Mouse (Mus musculus) liver, embryonic 15.5 days (tissue): Measurements from ENCODE around the gene Fam133b. TPM values are rescaled to one million over a fixed set of nuclear protein-coding genes. Genes with fewer than 3 reads are reported as not detected.
"Not testable (repeated sequence)": the region's sequence is repeated elsewhere in the genome, so short reads cannot be mapped to it uniquely, and the experiment has no call there.

Experiments used
- ATAC-seq: fragments of 200-750 bp; cut with Nextera tagmentation; 2 replicates; pipeline ENCODE4 v1.8.0; 2017; ENCODE audit warnings: moderate number of reproducible peaks, mild to moderate bottlenecking, moderate library complexity; ENCODE audit not compliant: insufficient read depth
- H3K27ac ChIP-seq: fragments of 300-500 bp; sonication (generic); replicated peaks from 2 replicates; pipeline ENCODE4 v1.5.1; 2015; ENCODE audit warnings: mild to moderate bottlenecking, inconsistent platforms
- H3K27me3 ChIP-seq: fragments of 300-500 bp; sonication (generic); 2 replicates; pipeline ENCODE4 v1.6.1; 2015; ENCODE audit warnings: mild to moderate bottlenecking, inconsistent platforms
- H3K36me3 ChIP-seq: fragments of 300-500 bp; sonication (generic); replicated peaks from 2 replicates; pipeline ENCODE4 v1.6.1; 2015; ENCODE audit warnings: moderate library complexity, mild to moderate bottlenecking, inconsistent platforms
- H3K4me1 ChIP-seq: fragments of 300-500 bp; sonication (generic); replicated peaks from 2 replicates; pipeline ENCODE4 v1.6.1; 2015; ENCODE audit warnings: inconsistent platforms
- H3K4me2 ChIP-seq: fragments of 300-500 bp; sonication (generic); 2 replicates; pipeline ENCODE4 v1.6.1; 2015; ENCODE audit warnings: moderate library complexity, mild to moderate bottlenecking, inconsistent platforms
- H3K4me3 ChIP-seq: fragments of 300-500 bp; sonication (generic); replicated peaks from 2 replicates; pipeline ENCODE4 v1.5.1; 2015; ENCODE audit warnings: mild to moderate bottlenecking, inconsistent platforms
- H3K9ac ChIP-seq: fragments of 300-500 bp; sonication (generic); 2 replicates; pipeline ENCODE4 v1.6.1; 2015; ENCODE audit warnings: moderate library complexity, mild to moderate bottlenecking, inconsistent platforms
- H3K9me3 ChIP-seq: fragments of 300-500 bp; sonication (generic); replicated peaks from 2 replicates; pipeline ENCODE4 v1.6.1; 2016; ENCODE audit warnings: inconsistent platforms
- WGBS: fragments of 180-500 bp; shearing (Covaris S2); methylation state at CpG from one replicate; pipeline ENCODE4 v1.1.7; 2015; ENCODE audit warnings: mixed read lengths; ENCODE audit not compliant: insufficient replicate concordance; 5-methylcytosine and 5-hydroxymethylcytosine counted together
- polyA plus RNA-seq: library from polyadenylated mRNA; unstranded; fragments of >200 nt; fragmentation: Nextera tagmentation; extraction: Ambion mirVana; gene quantifications from 2 replicates; pipeline ENCODE4 v1.2.1, GENCODE M21; 2015

The Fam133b gene
- polyA plus RNA-seq, 1 experiment from 2014 or later = 9.2 TPM

DNA sequence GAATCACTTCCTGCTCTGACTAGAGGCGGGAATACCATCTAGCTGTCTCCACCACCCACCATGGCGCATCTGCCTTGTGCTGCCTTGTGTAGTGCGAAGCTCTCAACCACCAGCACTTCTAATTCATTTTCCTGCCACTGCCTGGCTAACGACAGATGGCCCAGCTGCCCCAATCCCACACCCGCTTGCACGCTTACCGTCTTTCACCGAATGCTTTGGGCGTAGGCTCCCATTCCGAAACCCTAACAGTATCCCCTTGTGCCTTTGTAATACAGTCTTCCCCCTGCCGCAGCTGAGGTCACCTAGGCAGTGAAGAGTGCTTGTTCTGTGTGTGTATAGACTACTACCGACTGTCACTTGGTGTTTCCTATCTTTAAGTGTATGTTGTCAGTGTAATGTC lies 21.9 kb upstream of the Fam133b start:
- Histone ChIP-seq H3K27me3 (no peaks in the 10 kb centered on the region), H3K9ac (no peak overlapping the region), H3K27ac (no peak overlapping the region), H3K4me2 (no peak overlapping the region), H3K4me3 (no peak overlapping the region), H3K36me3 (peaks cover 34% of the 10 kb centered on the region), H3K4me1 (no peaks in the 10 kb centered on the region), H3K9me3 (no peaks in the 10 kb centered on the region)
- no peak for ATAC-seq
- WGBS = 79% methylated on average over 12 of the region's 12 CpGs

DNA sequence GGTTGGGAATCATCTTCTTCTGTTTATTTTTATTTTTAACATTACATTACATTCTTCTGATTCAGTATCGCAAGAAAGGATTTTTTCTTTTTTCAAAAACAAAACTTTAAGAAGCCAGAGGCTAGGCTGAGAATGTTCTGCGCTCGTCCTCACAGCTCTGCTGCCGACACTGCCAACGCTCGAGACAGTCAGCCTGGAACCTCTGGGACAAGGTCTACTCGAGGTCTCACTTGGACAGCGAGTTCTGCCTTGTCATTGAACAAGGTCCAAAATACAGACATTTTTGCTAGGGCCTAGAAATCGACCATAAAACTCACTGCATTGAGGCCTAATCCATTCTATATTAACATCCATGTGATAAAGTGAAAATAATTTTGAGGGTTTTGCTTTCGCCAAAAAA lies 20.8 kb upstream of the Fam133b start:
- Histone ChIP-seq H3K27ac (no peak overlapping the region), H3K27me3 (no peaks in the 10 kb centered on the region), H3K9me3 (no peaks in the 10 kb centered on the region), H3K36me3 (peaks cover 34% of the 10 kb centered on the region), H3K9ac (no peak overlapping the region), H3K4me2 (no peak overlapping the region), H3K4me3 (no peak overlapping the region), H3K4me1 (no peaks in the 10 kb centered on the region; the same call in 1 of the 2 replicates)
- WGBS = 83% methylated on average over 10 of the region's 10 CpGs
- ATAC-seq = no peak

DNA sequence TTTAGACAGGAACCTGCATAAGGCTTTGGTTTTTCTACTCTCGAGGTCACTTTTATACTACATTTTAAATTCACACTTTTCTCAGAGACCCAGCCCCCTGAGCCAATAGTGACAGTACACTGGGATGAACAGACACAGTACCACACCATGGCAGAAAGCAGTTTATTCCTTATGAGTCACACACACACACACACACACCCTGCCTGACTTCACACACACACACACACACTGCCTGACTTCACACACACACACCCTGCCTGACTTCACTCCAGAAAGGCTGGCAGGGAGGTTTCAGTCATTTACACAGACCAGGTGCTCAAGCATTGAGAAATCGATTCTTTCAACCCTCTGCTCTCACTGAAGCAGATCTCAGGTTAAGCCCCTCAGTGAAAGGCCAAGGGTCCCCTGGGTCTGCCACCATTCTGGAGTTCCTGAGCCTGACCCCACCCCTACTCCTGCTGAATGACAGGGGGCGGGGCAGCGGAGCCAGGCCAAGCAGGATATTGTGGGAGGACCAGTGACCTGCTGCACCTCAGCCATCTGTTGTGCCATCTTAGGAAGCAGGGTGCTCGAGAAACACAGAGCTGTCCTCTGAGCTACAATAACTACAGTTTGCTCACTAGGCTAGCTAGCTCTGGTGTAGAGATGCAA lies 16.5 kb upstream of the Fam133b start:
- H3K27me3 ChIP-seq = no peaks in the 10 kb centered on the region
- no peak overlapping the region for H3K27ac ChIP-seq
- WGBS = 52% methylated on average over 5 of the region's 5 CpGs
- 0 out of 2 replicates have a peak, but pooled peaks have one; percentile 25 for ATAC-seq
- no peak overlapping the region for H3K9ac ChIP-seq
- no peak overlapping the region for H3K4me3 ChIP-seq
- H3K36me3 ChIP-seq = peaks cover 9% of the 10 kb centered on the region; the same call in 1 of the 2 replicates
- H3K4me1 ChIP-seq = no peaks in the 10 kb centered on the region; the same call in 1 of the 2 replicates
- H3K4me2 ChIP-seq = no peak overlapping the region
- H3K9me3 ChIP-seq = no peaks in the 10 kb centered on the region

DNA sequence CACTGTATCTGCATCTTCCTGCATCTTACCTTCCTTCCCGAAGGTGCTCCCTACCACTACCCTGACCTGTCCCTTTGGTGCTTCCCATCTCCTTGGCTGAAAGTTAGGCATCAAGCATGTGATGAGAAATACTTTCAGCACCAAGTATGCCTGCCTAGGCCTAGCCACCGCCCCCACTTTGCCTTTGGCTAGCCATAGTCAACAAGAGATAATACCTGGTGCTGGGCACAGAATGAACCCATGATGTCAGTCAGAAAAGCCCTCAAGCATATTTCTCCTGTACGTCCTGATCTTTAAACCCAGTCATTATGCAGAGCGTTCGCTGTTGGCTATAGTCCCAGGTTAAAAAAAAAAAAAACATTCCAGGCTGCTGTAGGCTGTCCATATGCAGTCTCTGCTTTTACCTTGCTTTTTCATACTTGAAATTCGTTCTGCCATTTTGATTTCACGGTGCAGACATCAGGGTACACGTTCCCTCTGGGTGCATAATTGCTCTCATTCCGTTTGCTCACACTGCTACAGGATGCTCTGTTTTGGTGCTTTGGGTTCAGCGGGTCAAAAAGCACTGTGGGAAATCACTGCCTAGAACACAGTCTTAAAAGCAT lies 13.9 kb upstream of the Fam133b start:
- no peak for ATAC-seq
- no peak overlapping the region for H3K4me2 ChIP-seq
- WGBS = 67% methylated on average over 10 of the region's 10 CpGs
- H3K36me3 ChIP-seq = no peaks in the 10 kb centered on the region
- H3K9ac ChIP-seq = no peak overlapping the region
- no peaks in the 10 kb centered on the region for H3K27me3 ChIP-seq
- H3K4me3 ChIP-seq = no peak overlapping the region
- H3K27ac ChIP-seq = no peak overlapping the region
- no peaks in the 10 kb centered on the region; the same call in 1 of the 2 replicates for H3K4me1 ChIP-seq
- no peaks in the 10 kb centered on the region for H3K9me3 ChIP-seq

DNA sequence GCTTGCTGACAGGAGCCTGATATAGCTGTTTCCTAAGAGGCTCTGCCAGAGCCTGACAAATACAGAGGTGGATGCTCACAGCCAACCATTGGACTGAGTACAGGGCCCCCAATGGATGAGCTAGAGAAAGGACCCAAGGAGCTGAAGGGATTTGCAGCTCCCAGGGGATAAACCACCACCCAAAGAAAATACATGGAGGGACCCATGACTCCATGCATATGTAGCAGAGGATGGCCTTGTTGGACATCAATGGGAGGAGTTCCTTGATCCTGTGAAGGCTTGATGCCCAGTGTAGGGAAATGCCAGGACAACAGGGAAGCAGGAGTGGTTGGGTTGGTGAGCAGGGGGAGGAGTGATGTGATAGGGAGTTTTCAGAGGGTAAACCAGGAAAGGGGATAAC lies 11.6 kb upstream of the Fam133b start:
- H3K4me3 ChIP-seq, ATAC-seq, H3K9ac ChIP-seq, H3K4me1 ChIP-seq, H3K4me2 ChIP-seq, H3K36me3 ChIP-seq, H3K27me3 ChIP-seq, H3K9me3 ChIP-seq, H3K27ac ChIP-seq: not testable (repeated sequence)

DNA sequence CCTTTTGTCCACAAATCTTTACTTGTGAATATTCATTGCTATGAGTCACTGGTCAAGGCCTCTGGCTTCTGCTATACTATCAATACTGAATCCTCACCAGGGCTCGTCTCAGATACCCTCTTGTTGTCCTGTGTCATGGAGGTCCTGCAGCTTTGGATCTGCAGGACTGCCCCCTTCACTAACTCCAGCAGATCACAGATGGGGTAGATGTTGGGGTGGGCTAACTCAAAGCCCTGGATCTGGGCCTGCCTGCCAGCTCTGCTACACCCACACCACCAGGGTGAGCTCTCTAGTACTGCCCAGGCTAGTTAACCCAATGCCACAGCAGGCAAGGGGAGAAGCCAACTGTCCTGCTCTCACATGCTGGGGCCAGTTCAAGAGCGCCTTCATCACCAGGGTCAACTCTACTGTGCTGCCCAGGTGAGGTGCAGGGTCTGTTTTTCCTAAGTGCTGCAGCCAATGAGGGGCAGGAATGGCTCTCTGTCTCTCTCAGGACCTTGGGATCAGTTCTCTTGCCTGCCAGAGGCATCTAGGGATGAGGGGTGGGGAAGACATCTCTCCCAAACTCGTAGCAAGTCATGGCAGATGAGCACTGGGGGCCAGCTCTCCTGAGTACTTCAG lies 6.9 kb upstream of the Fam133b start:
- ATAC-seq = no peak
- Histone ChIP-seq H3K36me3 (no peaks in the 10 kb centered on the region), H3K4me2 (no peak overlapping the region), H3K4me3 (no peak overlapping the region), H3K4me1 (no peaks in the 10 kb centered on the region; the same call in 1 of the 2 replicates), H3K9me3 (no peaks in the 10 kb centered on the region), H3K27me3 (peaks cover 2% of the 10 kb centered on the region; the same call in 1 of the 2 replicates), H3K9ac (no peak overlapping the region), H3K27ac (no peak overlapping the region)
- 52% methylated on average over 3 of the region's 3 CpGs for WGBS

DNA sequence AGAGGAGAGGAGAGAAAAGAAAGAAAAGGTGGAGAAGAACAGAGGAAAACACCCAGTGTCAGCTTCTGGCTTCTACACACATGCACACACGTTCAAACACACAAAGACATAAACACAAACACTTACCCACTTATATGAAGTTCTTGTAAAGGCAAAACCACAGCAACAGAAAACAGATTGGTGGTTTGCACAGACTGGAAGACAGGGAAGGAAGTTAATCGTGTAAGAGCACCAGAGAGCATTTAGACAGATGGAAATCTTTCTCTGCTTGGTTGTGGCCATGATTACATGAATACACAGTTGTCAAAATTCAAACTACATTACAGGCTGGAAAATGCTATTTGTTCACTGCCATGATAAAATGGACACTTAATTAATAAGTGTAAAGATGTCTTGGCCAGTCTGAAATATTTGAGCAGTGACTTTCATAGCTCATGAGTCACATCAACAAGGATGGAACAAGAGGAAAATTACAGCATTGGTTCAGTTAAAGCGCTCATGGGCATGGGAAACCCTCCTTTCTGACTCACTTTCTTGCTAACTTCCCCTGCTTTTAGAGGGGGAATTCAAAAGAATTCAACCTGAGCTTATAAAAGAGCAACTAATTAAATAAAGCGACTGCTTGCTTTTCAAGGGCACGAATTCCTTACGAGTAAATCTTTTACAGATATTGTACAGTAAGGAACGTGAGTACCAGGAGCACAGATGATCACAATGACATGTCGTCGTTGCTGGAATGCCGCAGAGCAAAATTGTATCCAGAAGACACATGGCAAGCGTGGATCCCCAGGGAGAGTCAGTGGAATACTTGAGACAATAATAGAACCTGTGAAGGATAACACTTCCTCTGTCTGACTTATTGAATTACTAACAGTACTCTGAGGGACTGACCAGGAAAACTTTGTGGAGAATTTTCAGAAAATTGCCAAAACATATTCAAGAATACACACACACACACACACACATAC lies 4.8 kb upstream of the Fam133b start:
- Histone ChIP-seq H3K4me1 (peaks cover 4% of the 10 kb centered on the region), H3K27ac (no peak overlapping the region), H3K27me3 (peaks cover 2% of the 10 kb centered on the region; the same call in 1 of the 2 replicates), H3K36me3 (no peaks in the 10 kb centered on the region), H3K9me3 (no peaks in the 10 kb centered on the region), H3K4me3 (no peak overlapping the region), H3K9ac (no peak overlapping the region), H3K4me2 (no peak overlapping the region)
- no peak for ATAC-seq
- WGBS = 47% methylated on average over 11 of the region's 11 CpGs

DNA sequence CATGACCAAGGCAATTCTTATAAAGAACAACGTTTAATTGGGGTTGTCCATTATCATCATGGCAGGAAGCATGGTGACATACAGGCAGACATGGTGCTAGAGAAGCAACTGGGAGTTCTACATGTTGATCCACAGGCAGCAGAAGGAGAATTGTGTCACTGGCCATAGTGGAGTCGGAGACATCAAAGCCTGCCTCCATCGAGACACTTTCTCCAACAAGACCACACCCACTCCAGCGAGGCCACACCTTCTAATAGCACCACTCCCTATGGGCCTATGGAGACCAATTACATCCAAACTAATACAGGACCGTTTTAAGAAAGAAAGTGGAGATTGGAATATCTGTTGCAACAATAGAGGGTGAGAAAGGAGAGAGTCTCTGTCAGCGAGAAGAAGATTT lies 1.8 kb upstream of the Fam133b start:
- H3K27me3 ChIP-seq = no peaks in the 10 kb centered on the region
- 63% methylated on average over 6 of the region's 6 CpGs for WGBS
- H3K36me3 ChIP-seq = peaks cover 6% of the 10 kb centered on the region
- H3K4me3 ChIP-seq = no peak overlapping the region
- peaks cover 23% of the 10 kb centered on the region for H3K4me1 ChIP-seq
- no peaks in the 10 kb centered on the region for H3K9me3 ChIP-seq
- H3K4me2 ChIP-seq = no peak overlapping the region
- H3K27ac ChIP-seq = no peak overlapping the region
- H3K9ac ChIP-seq = no peak overlapping the region
- ATAC-seq = no peak

DNA sequence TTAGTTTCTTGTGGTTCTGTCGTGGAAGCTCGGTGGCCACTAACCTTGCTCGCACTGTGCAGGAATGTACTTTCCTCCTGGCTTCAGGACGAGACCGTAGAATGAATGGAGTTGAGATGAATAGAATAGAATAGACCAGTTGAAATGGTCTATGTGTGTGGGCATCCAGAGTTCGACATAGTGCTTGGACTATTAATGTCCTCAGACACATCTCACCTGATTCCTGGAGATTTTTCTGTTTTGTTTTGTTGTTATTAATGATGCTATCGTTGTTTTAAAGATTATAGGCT lies 792 bp downstream of the Fam133b start:
- Histone ChIP-seq H3K27me3 (no peaks in the 10 kb centered on the region), H3K9me3 (no peaks in the 10 kb centered on the region), H3K9ac (peak overlapping the region; percentile 97), H3K4me2 (peak overlapping the region; percentile 72), H3K36me3 (peaks cover 11% of the 10 kb centered on the region), H3K4me1 (peaks cover 26% of the 10 kb centered on the region), H3K27ac (peak overlapping the region; percentile 84), H3K4me3 (peak overlapping the region; percentile 98)
- peak; percentile 17; the same call in 1 of the 2 replicates for ATAC-seq
- WGBS = 6% methylated on average over 7 of the region's 7 CpGs

DNA sequence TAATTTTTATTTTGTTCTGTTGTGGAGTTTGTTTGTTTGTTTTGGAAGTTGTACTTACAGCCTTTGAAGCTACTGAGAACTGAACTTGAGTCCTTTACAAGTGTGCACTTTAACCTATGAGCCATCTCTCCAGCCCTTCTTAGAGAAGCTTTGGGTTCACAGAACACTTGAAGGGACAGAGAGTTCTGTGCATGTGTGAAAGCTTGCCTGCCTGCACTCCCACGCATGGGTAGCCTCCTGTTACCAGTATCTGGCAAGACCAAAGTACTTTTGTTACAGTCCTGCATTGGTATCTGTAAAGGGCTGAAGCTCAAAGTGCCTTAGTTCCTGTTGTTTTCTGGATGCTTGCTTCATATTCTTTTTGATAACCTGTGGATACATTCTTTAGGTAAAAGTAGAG lies 2.6 kb downstream of the Fam133b start:
- no peak for ATAC-seq
- Histone ChIP-seq H3K4me2 (no peak overlapping the region), H3K4me3 (no peak overlapping the region), H3K9me3 (no peaks in the 10 kb centered on the region), H3K9ac (no peak overlapping the region), H3K27me3 (no peaks in the 10 kb centered on the region), H3K36me3 (peaks cover 11% of the 10 kb centered on the region), H3K4me1 (peaks cover 26% of the 10 kb centered on the region), H3K27ac (no peak overlapping the region)
- WGBS = 79% methylated on average over 1 of the region's 1 CpGs

DNA sequence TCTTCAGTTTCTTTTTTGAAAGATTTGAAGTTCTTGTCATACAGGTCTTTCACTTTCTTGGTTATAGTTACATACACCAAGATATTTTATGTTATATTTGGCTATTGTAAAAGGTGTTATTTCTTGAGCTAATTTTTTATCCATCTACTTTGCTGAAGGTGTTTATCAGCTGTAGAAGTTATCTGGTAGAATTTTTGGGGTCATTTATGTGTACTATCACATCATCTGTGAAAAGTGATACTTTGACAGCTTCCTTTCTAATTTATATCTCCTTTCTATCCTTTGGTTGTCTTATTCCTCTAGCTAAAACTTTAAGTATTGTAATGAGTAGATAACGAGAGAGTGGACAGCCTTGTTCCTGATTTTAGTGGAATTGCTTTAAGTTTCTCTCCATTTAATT lies 7.8 kb downstream of the Fam133b start:
- H3K9ac ChIP-seq = no peak overlapping the region
- WGBS = 72% methylated on average over 1 of the region's 1 CpGs
- no peak for ATAC-seq

More for the DNA sequence above, 7.8 kb downstream of the Fam133b start:
- H3K27me3 ChIP-seq = no peaks in the 10 kb centered on the region
- H3K4me1 ChIP-seq = peaks cover 5% of the 10 kb centered on the region; the same call in 1 of the 2 replicates
- H3K4me3 ChIP-seq = no peak overlapping the region
- no peak overlapping the region for H3K27ac ChIP-seq
- H3K36me3 ChIP-seq = peaks cover 27% of the 10 kb centered on the region
- H3K9me3 ChIP-seq = no peaks in the 10 kb centered on the region
- no peak overlapping the region for H3K4me2 ChIP-seq
